Mouse (Mus musculus) embryonic facial prominence, embryonic 12.5 days (tissue): ENCODE data around the gene Gm4792. TPM values are rescaled to one million over a fixed set of nuclear protein-coding genes. Genes with fewer than 3 reads are reported as not detected.

Experiments
- ATAC-seq: fragments of 200-750 bp; cut with Nextera tagmentation; 2 replicates; pipeline ENCODE4 v1.8.0; 2017; ENCODE audit not compliant: insufficient number of reproducible peaks, insufficient read depth, low FRiP score, low TSS enrichment
- H3K27ac ChIP-seq: fragments of 300-500 bp; sonication (generic); 2 replicates; pipeline ENCODE4 v1.5.1; 2016; ENCODE audit warnings: mild to moderate bottlenecking
- H3K27me3 ChIP-seq: fragments of 300-500 bp; sonication (generic); 2 replicates; pipeline ENCODE4 v1.6.1; 2016; ENCODE audit warnings: mild to moderate bottlenecking, moderate library complexity
- H3K36me3 ChIP-seq: fragments of 300-500 bp; sonication (generic); 2 replicates; pipeline ENCODE4 v1.6.1; 2016; ENCODE audit warnings: mild to moderate bottlenecking
- H3K4me1 ChIP-seq: fragments of 300-500 bp; sonication (generic); 2 replicates; pipeline ENCODE4 v1.6.1; 2016
- H3K4me2 ChIP-seq: fragments of 300-500 bp; sonication (generic); replicated peaks from 2 replicates; pipeline ENCODE4 v1.6.1; 2016; ENCODE audit warnings: mild to moderate bottlenecking, moderate library complexity
- H3K4me3 ChIP-seq: fragments of 300-500 bp; sonication (generic); 2 replicates; pipeline ENCODE4 v1.5.1; 2016; ENCODE audit warnings: mild to moderate bottlenecking
- H3K9ac ChIP-seq: fragments of 300-500 bp; sonication (generic); 2 replicates; pipeline ENCODE4 v1.6.1; 2016; ENCODE audit warnings: mild to moderate bottlenecking, moderate library complexity
- H3K9me3 ChIP-seq: fragments of 300-500 bp; sonication (generic); 2 replicates; pipeline ENCODE4 v1.6.1; 2016; ENCODE audit warnings: mild to moderate bottlenecking, moderate library complexity
- WGBS: fragments of 180-500 bp; shearing (Covaris S2); methylation state at CpG from one replicate; pipeline ENCODE4 v1.1.7; 2016; 5-methylcytosine and 5-hydroxymethylcytosine counted together
- polyA plus RNA-seq: library from polyadenylated mRNA; unstranded; fragments of >200 nt; fragmentation: Nextera tagmentation; extraction: Ambion mirVana; gene quantifications from 2 replicates; pipeline ENCODE4 v1.2.1, GENCODE M21; 2016

The Gm4792 gene
- polyA plus RNA-seq, 1 experiment from 2014 or later, result not detected

- H3K4me3 ChIP-seq, result no peak overlapping the region
- ATAC-seq, result no peak
- H3K27ac ChIP-seq, result no peak overlapping the region
- no peaks in the 10 kb centered on the region for H3K27me3 ChIP-seq
- peaks cover 6% of the 10 kb centered on the region; the same call in 1 of the 2 replicates for H3K4me1 ChIP-seq
- WGBS, result 80% methylated on average over 16 of the region's 16 CpGs
- no peak overlapping the region for H3K9ac ChIP-seq
- H3K36me3 ChIP-seq, result no peaks in the 10 kb centered on the region
- no peaks in the 10 kb centered on the region for H3K9me3 ChIP-seq
- H3K4me2 ChIP-seq, result no peak overlapping the region
These were observed 34.0 kb upstream of the Gm4792 start for GRCm38 (mm10) chr10:94332358-94333137.

- H3K27me3 ChIP-seq, result no peaks in the 10 kb centered on the region
- H3K9ac ChIP-seq, result no peak overlapping the region
- H3K9me3 ChIP-seq, result no peaks in the 10 kb centered on the region
- peak; percentile 75; the same call in 1 of the 2 replicates for ATAC-seq
- peaks cover 6% of the 10 kb centered on the region; the same call in 1 of the 2 replicates for H3K4me1 ChIP-seq
- H3K27ac ChIP-seq, result no peak overlapping the region
- no peaks in the 10 kb centered on the region for H3K36me3 ChIP-seq
- H3K4me2 ChIP-seq, result no peak overlapping the region
- no peak overlapping the region for H3K4me3 ChIP-seq
- 53% methylated on average over 5 of the region's 5 CpGs for WGBS
These were observed 31.5 kb upstream of the Gm4792 start for GRCm38 (mm10) chr10:94329962-94330361.

- Histone ChIP-seq H3K27me3 (peaks cover 4% of the 10 kb centered on the region), H3K9ac (no peak overlapping the region), H3K9me3 (no peaks in the 10 kb centered on the region), H3K4me2 (no peak overlapping the region), H3K36me3 (no peaks in the 10 kb centered on the region), H3K4me3 (no peak overlapping the region), H3K4me1 (no peaks in the 10 kb centered on the region), H3K27ac (no peak overlapping the region)
- no peak for ATAC-seq
- WGBS, result 37% methylated on average over 4 of the region's 4 CpGs
These were observed 20.1 kb upstream of the Gm4792 start for GRCm38 (mm10) chr10:94318574-94318973.

GRCm38 (mm10) chr10:94313146-94313545 is 14.6 kb upstream of the Gm4792 start:
- Histone ChIP-seq H3K9ac (no peak overlapping the region), H3K4me2 (no peak overlapping the region), H3K4me3 (no peak overlapping the region), H3K4me1 (peaks cover 9% of the 10 kb centered on the region; the same call in 1 of the 2 replicates), H3K27me3 (peaks cover 29% of the 10 kb centered on the region), H3K9me3 (no peaks in the 10 kb centered on the region), H3K27ac (no peak overlapping the region), H3K36me3 (no peaks in the 10 kb centered on the region)
- 81% methylated on average over 4 of the region's 4 CpGs for WGBS
- no peak for ATAC-seq

GRCm38 (mm10) chr10:94312007-94312715 is 13.7 kb upstream of the Gm4792 start:
- peak overlapping the region; percentile 50 for H3K4me3 ChIP-seq
- peaks cover 29% of the 10 kb centered on the region for H3K27me3 ChIP-seq
- WGBS, result 2% methylated on average over 45 of the region's 45 CpGs
- no peaks in the 10 kb centered on the region for H3K9me3 ChIP-seq
- H3K36me3 ChIP-seq, result no peaks in the 10 kb centered on the region
- H3K4me1 ChIP-seq, result peaks cover 9% of the 10 kb centered on the region; the same call in 1 of the 2 replicates
- peak overlapping the region; percentile 16 for H3K9ac ChIP-seq
- no peak overlapping the region for H3K27ac ChIP-seq
- peak overlapping the region; percentile 96 for H3K4me2 ChIP-seq
- ATAC-seq, result peak; percentile 69

- no peak within 1 kb of the TSS for H3K27ac ChIP-seq
- ATAC-seq, result no peak
- WGBS, result 4% methylated on average over 19 of the region's 19 CpGs
These were observed 13.1 kb upstream of the Gm4792 start, which contains the start of gene Tmcc3 for GRCm38 (mm10) chr10:94311511-94312006. Gene Tmcc3, plus strand, starts transcription at chr10:94311949.

GRCm38 (mm10) chr10:94310499-94311267 is 12.2 kb upstream of the Gm4792 start:
- peaks cover 29% of the 10 kb centered on the region for H3K27me3 ChIP-seq
- no peak for ATAC-seq
- no peak overlapping the region for H3K4me2 ChIP-seq
- 60% methylated on average over 8 of the region's 9 CpGs for WGBS
- no peak overlapping the region for H3K4me3 ChIP-seq
- H3K27ac ChIP-seq, result no peak overlapping the region
- H3K36me3 ChIP-seq, result no peaks in the 10 kb centered on the region
- H3K9me3 ChIP-seq, result no peaks in the 10 kb centered on the region
- peaks cover 9% of the 10 kb centered on the region; the same call in 1 of the 2 replicates for H3K4me1 ChIP-seq
- H3K9ac ChIP-seq, result no peak overlapping the region

More at GRCm38 (mm10) chr10:94311511-94312006, 13.1 kb upstream of the Gm4792 start, which contains the start of gene Tmcc3:
- Histone ChIP-seq H3K36me3 (no peaks in the 10 kb centered on the region), H3K9me3 (no peaks in the 10 kb centered on the region), H3K9ac (peak within 1 kb of the TSS; percentile 16), H3K4me2 (peak within 1 kb of the TSS; percentile 96), H3K27me3 (peaks cover 29% of the 10 kb centered on the region), H3K4me3 (peak within 1 kb of the TSS; percentile 50), H3K4me1 (peaks cover 9% of the 10 kb centered on the region; the same call in 1 of the 2 replicates)

- no peak overlapping the region for H3K4me2 ChIP-seq
- no peaks in the 10 kb centered on the region for H3K36me3 ChIP-seq
- no peak overlapping the region for H3K9ac ChIP-seq
- H3K9me3 ChIP-seq, result no peaks in the 10 kb centered on the region
- no peak overlapping the region for H3K4me3 ChIP-seq
- ATAC-seq, result no peak
- H3K27ac ChIP-seq, result no peak overlapping the region
- 55% methylated on average over 5 of the region's 5 CpGs for WGBS
- H3K27me3 ChIP-seq, result peaks cover 4% of the 10 kb centered on the region
- no peaks in the 10 kb centered on the region for H3K4me1 ChIP-seq
These were observed 7.0 kb upstream of the Gm4792 start for GRCm38 (mm10) chr10:94305526-94305925.

- no peak for ATAC-seq
- no peaks in the 10 kb centered on the region for H3K36me3 ChIP-seq
- no peaks in the 10 kb centered on the region for H3K9me3 ChIP-seq
- no peaks in the 10 kb centered on the region for H3K4me1 ChIP-seq
- H3K4me3 ChIP-seq, result no peak overlapping the region
- H3K9ac ChIP-seq, result no peak overlapping the region
- H3K27ac ChIP-seq, result no peak overlapping the region
- 82% methylated on average over 9 of the region's 9 CpGs for WGBS
- no peaks in the 10 kb centered on the region; the same call in 1 of the 2 replicates for H3K27me3 ChIP-seq
- no peak overlapping the region for H3K4me2 ChIP-seq
These were observed 5.7 kb upstream of the Gm4792 start for GRCm38 (mm10) chr10:94304064-94304657.

- ATAC-seq, result no peak
- no peaks in the 10 kb centered on the region for H3K27me3 ChIP-seq
- no peaks in the 10 kb centered on the region for H3K36me3 ChIP-seq
- H3K27ac ChIP-seq, result no peak overlapping the region
- no peaks in the 10 kb centered on the region; the same call in 1 of the 2 replicates for H3K4me1 ChIP-seq
- no peak overlapping the region for H3K4me2 ChIP-seq
- H3K9ac ChIP-seq, result no peak overlapping the region
- WGBS, result 91% methylated on average over 2 of the region's 2 CpGs
- no peaks in the 10 kb centered on the region for H3K9me3 ChIP-seq
- no peak overlapping the region for H3K4me3 ChIP-seq
These were observed 798 bp upstream of the Gm4792 start for GRCm38 (mm10) chr10:94299301-94299700.
